Mouse (Mus musculus): ENCODE measurements around the gene 6030408B16Rik. TPM values are rescaled to one million over a fixed set of nuclear protein-coding genes. Genes with fewer than 3 reads are reported as not detected.

Gene 6030408B16Rik
- polyA plus RNA-seq, 1 experiment from 2014 or later = 0.28 TPM

GRCm38 (mm10) chr15:101255842-101256462 lies 37.1 kb upstream of the 6030408B16Rik start:
- no peak overlapping the region for H3K9ac ChIP-seq

GRCm38 (mm10) chr15:101256463-101257206 lies 36.4 kb upstream of the 6030408B16Rik start:
- no peak for ATAC-seq (replicated peaks)
- no peaks in the 10 kb centered on the region for H3K36me3 ChIP-seq (replicated peaks)
- H3K9ac ChIP-seq = no peak overlapping the region
- H3K27me3 ChIP-seq (replicated peaks) = no peaks in the 10 kb centered on the region
- peaks cover 9% of the 10 kb centered on the region; the same call in 1 of the 2 replicates for H3K4me1 ChIP-seq
- 83% methylated on average over 14 of the region's 14 CpGs for WGBS
- no peak overlapping the region for H3K27ac ChIP-seq
- no peak overlapping the region for H3K4me3 ChIP-seq
- H3K9me3 ChIP-seq = no peaks in the 10 kb centered on the region
- no peak overlapping the region for H3K4me2 ChIP-seq

More at GRCm38 (mm10) chr15:101255842-101256462, 37.1 kb upstream of the 6030408B16Rik start:
- Histone ChIP-seq H3K36me3 (replicated peaks) (no peaks in the 10 kb centered on the region), H3K27ac (no peak overlapping the region), H3K27me3 (replicated peaks) (no peaks in the 10 kb centered on the region), H3K4me2 (no peak overlapping the region), H3K9me3 (no peaks in the 10 kb centered on the region), H3K4me1 (peaks cover 9% of the 10 kb centered on the region; the same call in 1 of the 2 replicates), H3K4me3 (no peak overlapping the region)
- WGBS = 88% methylated on average over 7 of the region's 7 CpGs
- ATAC-seq (replicated peaks) = no peak

GRCm38 (mm10) chr15:101258420-101258819 lies 34.6 kb upstream of the 6030408B16Rik start:
- no peak for ATAC-seq (replicated peaks)
- H3K9me3 ChIP-seq = no peaks in the 10 kb centered on the region
- H3K4me2 ChIP-seq = no peak overlapping the region
- WGBS = 88% methylated on average over 11 of the region's 11 CpGs
- H3K27me3 ChIP-seq (replicated peaks) = no peaks in the 10 kb centered on the region
- H3K4me3 ChIP-seq = no peak overlapping the region
- H3K27ac ChIP-seq = no peak overlapping the region
- H3K9ac ChIP-seq = no peak overlapping the region
- peaks cover 9% of the 10 kb centered on the region; the same call in 1 of the 2 replicates for H3K4me1 ChIP-seq
- H3K36me3 ChIP-seq (replicated peaks) = no peaks in the 10 kb centered on the region

GRCm38 (mm10) chr15:101259922-101260321 lies 33.1 kb upstream of the 6030408B16Rik start:
- no peaks in the 10 kb centered on the region for H3K9me3 ChIP-seq
- H3K4me3 ChIP-seq = no peak overlapping the region
- H3K27me3 ChIP-seq (replicated peaks) = no peaks in the 10 kb centered on the region
- no peak overlapping the region for H3K4me2 ChIP-seq
- peaks cover 1% of the 10 kb centered on the region; the same call in 1 of the 2 replicates for H3K4me1 ChIP-seq
- no peaks in the 10 kb centered on the region for H3K36me3 ChIP-seq (replicated peaks)
- H3K9ac ChIP-seq = no peak overlapping the region
- no peak for ATAC-seq (replicated peaks)
- H3K27ac ChIP-seq = no peak overlapping the region
- 85% methylated on average over 3 of the region's 3 CpGs for WGBS

GRCm38 (mm10) chr15:101260387-101260786 lies 32.6 kb upstream of the 6030408B16Rik start:
- ATAC-seq (replicated peaks) = no peak
- H3K4me1 ChIP-seq = no peaks in the 10 kb centered on the region
- no peaks in the 10 kb centered on the region for H3K9me3 ChIP-seq
- no peaks in the 10 kb centered on the region for H3K36me3 ChIP-seq (replicated peaks)
- no peak overlapping the region for H3K27ac ChIP-seq
- peaks cover 2% of the 10 kb centered on the region for H3K27me3 ChIP-seq (replicated peaks)
- WGBS = 52% methylated on average over 10 of the region's 10 CpGs
- no peak overlapping the region for H3K4me2 ChIP-seq
- no peak overlapping the region for H3K9ac ChIP-seq
- H3K4me3 ChIP-seq = no peak overlapping the region

- WGBS = 67% methylated on average over 13 of the region's 13 CpGs
- Histone ChIP-seq H3K27me3 (replicated peaks) (peaks cover 9% of the 10 kb centered on the region), H3K4me1 (peaks cover 6% of the 10 kb centered on the region), H3K27ac (no peak overlapping the region), H3K4me2 (no peak overlapping the region), H3K4me3 (no peak overlapping the region), H3K9me3 (no peaks in the 10 kb centered on the region), H3K36me3 (replicated peaks) (no peaks in the 10 kb centered on the region), H3K9ac (no peak overlapping the region)
- ATAC-seq (replicated peaks) = no peak
Observed at GRCm38 (mm10) chr15:101260874-101261622, 32.0 kb upstream of the 6030408B16Rik start.

GRCm38 (mm10) chr15:101262502-101262901 lies 30.5 kb upstream of the 6030408B16Rik start:
- Histone ChIP-seq H3K27me3 (replicated peaks) (peaks cover 22% of the 10 kb centered on the region), H3K4me1 (peaks cover 15% of the 10 kb centered on the region), H3K27ac (no peak overlapping the region), H3K4me2 (no peak overlapping the region), H3K36me3 (replicated peaks) (no peaks in the 10 kb centered on the region), H3K9me3 (no peaks in the 10 kb centered on the region), H3K9ac (no peak overlapping the region), H3K4me3 (no peak overlapping the region)
- 81% methylated on average over 5 of the region's 5 CpGs for WGBS
- no peak for ATAC-seq (replicated peaks)

GRCm38 (mm10) chr15:101266132-101266963 lies 26.7 kb upstream of the 6030408B16Rik start:
- WGBS = 1% methylated on average over 46 of the region's 57 CpGs
- Histone ChIP-seq H3K4me1 (peaks cover 15% of the 10 kb centered on the region), H3K4me2 (peak overlapping the region; percentile 90), H3K36me3 (replicated peaks) (no peaks in the 10 kb centered on the region), H3K27ac (no peak overlapping the region), H3K9me3 (no peaks in the 10 kb centered on the region), H3K27me3 (replicated peaks) (peaks cover 29% of the 10 kb centered on the region), H3K9ac (peak overlapping the region; percentile 41), H3K4me3 (peak overlapping the region; percentile 47)
- ATAC-seq (replicated peaks) = peak; percentile 82

- H3K4me1 ChIP-seq = peaks cover 15% of the 10 kb centered on the region
- no peak overlapping the region for H3K27ac ChIP-seq
- H3K4me3 ChIP-seq = peak overlapping the region; percentile 47
- 6% methylated on average over 25 of the region's 25 CpGs for WGBS
- no peaks in the 10 kb centered on the region for H3K9me3 ChIP-seq
- peaks cover 29% of the 10 kb centered on the region for H3K27me3 ChIP-seq (replicated peaks)
- no peak; the same call in 1 of the 2 replicates for ATAC-seq (replicated peaks)
- H3K4me2 ChIP-seq = peak overlapping the region; percentile 90
- peak overlapping the region; percentile 19; the same call in 1 of the 2 replicates for H3K9ac ChIP-seq
- H3K36me3 ChIP-seq (replicated peaks) = no peaks in the 10 kb centered on the region
Observed at GRCm38 (mm10) chr15:101267053-101268032, 25.7 kb upstream of the 6030408B16Rik start.

GRCm38 (mm10) chr15:101270101-101270820 lies 22.8 kb upstream of the 6030408B16Rik start:
- no peak overlapping the region for H3K9ac ChIP-seq
- H3K4me3 ChIP-seq = no peak overlapping the region
- peaks cover 29% of the 10 kb centered on the region for H3K27me3 ChIP-seq (replicated peaks)
- peaks cover 6% of the 10 kb centered on the region; the same call in 1 of the 2 replicates for H3K36me3 ChIP-seq (replicated peaks)
- no peak for ATAC-seq (replicated peaks)
- H3K4me1 ChIP-seq = peaks cover 15% of the 10 kb centered on the region
- H3K4me2 ChIP-seq = no peak overlapping the region
- no peaks in the 10 kb centered on the region for H3K9me3 ChIP-seq
- no peak overlapping the region for H3K27ac ChIP-seq
- WGBS = 91% methylated on average over 29 of the region's 29 CpGs

Measured in midbrain, embryonic 15.5 days (tissue).